Comparison of ENCODE assay signal across 7 mouse cellular contexts in the genomic region with DNA sequence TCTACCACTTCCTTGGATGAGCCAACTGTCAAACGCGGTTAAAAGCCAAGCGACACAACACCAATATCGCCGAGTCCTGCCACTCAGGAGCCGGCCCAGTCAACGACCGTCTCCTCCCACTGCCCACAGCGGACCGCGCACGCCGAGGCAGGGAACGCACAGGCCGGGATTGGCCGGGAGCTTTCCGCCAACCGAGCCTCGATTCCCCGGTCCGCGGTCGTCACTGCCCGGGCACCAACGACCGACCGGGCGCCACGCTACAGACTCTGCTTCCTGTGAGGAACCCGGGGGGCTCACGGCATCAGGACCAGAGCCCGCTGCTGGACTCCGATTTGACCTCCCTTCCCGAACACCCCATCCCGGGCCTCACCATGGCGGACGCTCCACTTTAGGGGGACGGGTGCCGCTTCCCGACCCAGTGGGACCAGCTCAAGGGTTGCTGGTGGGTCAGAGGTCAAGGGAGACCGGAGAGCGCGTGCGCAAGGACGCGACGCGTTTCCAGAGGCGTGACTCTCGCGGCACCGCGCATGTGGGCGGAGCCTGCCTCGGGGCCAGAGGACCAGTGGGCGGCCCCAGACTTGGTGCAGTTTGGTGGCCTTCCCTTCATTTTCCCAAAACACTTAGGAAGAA. TPM values are rescaled to one million over a fixed set of nuclear protein-coding genes. Genes with fewer than 3 reads are reported as not detected.
DNase-seq lines count a peak whose midpoint lies in the region; ATAC-seq lines count a peak whose summit lies in the region.

A gene (minus strand): TSS at position 508 of the 630 bp plus-strand sequence.

- H3K9me3 ChIP-seq in limb, embryonic 10.5 days (replicated peaks) = no peaks in the 10 kb centered on the region
- no peaks in the 10 kb centered on the region for H3K9me3 ChIP-seq in midbrain, embryonic 13.5 days

- no peaks in the 10 kb centered on the region for H3K27me3 ChIP-seq in limb, embryonic 10.5 days (ENCODE audit: low read depth, poor library complexity, severe bottlenecking)
- H3K27me3 ChIP-seq in midbrain, embryonic 13.5 days = no peaks in the 10 kb centered on the region

- peaks cover 27% of the 10 kb centered on the region for H3K4me1 ChIP-seq in limb, embryonic 10.5 days
- H3K4me1 ChIP-seq in midbrain, embryonic 13.5 days (replicated peaks) = peaks cover 26% of the 10 kb centered on the region

- H3K27ac ChIP-seq in limb, embryonic 10.5 days = peak within 1 kb of the TSS; percentile 94
- peak within 1 kb of the TSS; percentile 85 for H3K27ac ChIP-seq in midbrain, embryonic 13.5 days

- peak within 1 kb of the TSS; percentile 84 for H3K9ac ChIP-seq in midbrain, embryonic 13.5 days (replicated peaks)

- peak within 1 kb of the TSS; percentile 62 for H3K4me2 ChIP-seq in midbrain, embryonic 13.5 days (replicated peaks)

- peak; percentile 89 for ATAC-seq in granulocyte monocyte progenitor cell, adult 5-6 weeks (replicated peaks; ENCODE audit: poor library complexity, severe bottlenecking)
- ATAC-seq in midbrain, embryonic 13.5 days = peak; percentile 87

- WGBS in limb, embryonic 10.5 days = under 1% methylated on average over 56 of the region's 56 CpGs
- under 1% methylated on average over 56 of the region's 56 CpGs for WGBS in midbrain, embryonic 13.5 days

- H3K4me3 ChIP-seq in limb, embryonic 10.5 days = peak within 1 kb of the TSS; percentile 88
- H3K4me3 ChIP-seq in midbrain, embryonic 13.5 days (replicated peaks) = peak within 1 kb of the TSS; percentile 72

- peaks cover 33% of the 10 kb centered on the region for H3K36me3 ChIP-seq in limb, embryonic 10.5 days
- peaks cover 25% of the 10 kb centered on the region; the same call in 1 of the 2 replicates for H3K36me3 ChIP-seq in midbrain, embryonic 13.5 days

- DNase-seq in adrenal gland, adult 8-10 months = peak; percentile 90
- peak; percentile 92 for DNase-seq in embryo, embryonic 9.5 days (ENCODE audit: extremely low spot score)
- DNase-seq in kidney, adult 11 months = peak; percentile 92
- DNase-seq in limb, embryonic 10.5 days (ENCODE audit: low spot score) = peak; percentile 94
- DNase-seq in spleen, adult 12 weeks (ENCODE audit: low spot score) = peak; percentile 81

RNA-seq across cellular contexts. Expression of the gene that starts here (rescaled TPM):
- 100 to 1,000 TPM in 2 of 4 experiments, 10 to 100 TPM in 2; 81.7 to 124 (median 102) TPM for total RNA-seq in adrenal gland, adult 8-10 months (2022)
- total RNA-seq in granulocyte monocyte progenitor cell, adult 5-6 weeks (2014; fragmentation: Nextera tagmentation) = 42.3 and 113 TPM in 2 replicates
- 45.2 and 50.0 TPM in 2 replicates for total RNA-seq in granulocyte monocyte progenitor cell, adult 5-6 weeks (2017)
- 108 and 113 TPM in 2 replicates for polyA plus RNA-seq in limb, embryonic 10.5 days (2016; fragmentation: Nextera tagmentation; extraction: Ambion mirVana)
- polyA plus RNA-seq in midbrain, embryonic 13.5 days (2015; fragmentation: Nextera tagmentation; extraction: Ambion mirVana) = 153 and 155 TPM in 2 replicates

Comparison
In these comparisons a context has a peak if more than half of its experiments do, and no peak if none do; other contexts are left out.
1. Peak in every context shown above with its lines: DNase-seq, ATAC-seq, H3K4me3 ChIP-seq and H3K27ac ChIP-seq.